Mouse (Mus musculus) olfactory bulb, adult 2 months (tissue): ENCODE results near the gene Unc13b.

Experiments used
- CTCF ChIP-seq: fragments of 200-500 bp; IDR thresholded peaks from 2 replicates; pipeline ENCODE4 v1.5.1; 2012; ENCODE audit warnings: low read depth, mild to moderate bottlenecking, low read length, moderate library complexity; ENCODE audit not compliant: insufficient read depth
- POLR2A ChIP-seq: fragments of 200-500 bp; IDR thresholded peaks from 2 replicates; pipeline ENCODE4 v1.6.1; 2012; ENCODE audit warnings: mild to moderate bottlenecking, low read depth, low read length, moderate library complexity; ENCODE audit not compliant: insufficient read depth

DNA sequence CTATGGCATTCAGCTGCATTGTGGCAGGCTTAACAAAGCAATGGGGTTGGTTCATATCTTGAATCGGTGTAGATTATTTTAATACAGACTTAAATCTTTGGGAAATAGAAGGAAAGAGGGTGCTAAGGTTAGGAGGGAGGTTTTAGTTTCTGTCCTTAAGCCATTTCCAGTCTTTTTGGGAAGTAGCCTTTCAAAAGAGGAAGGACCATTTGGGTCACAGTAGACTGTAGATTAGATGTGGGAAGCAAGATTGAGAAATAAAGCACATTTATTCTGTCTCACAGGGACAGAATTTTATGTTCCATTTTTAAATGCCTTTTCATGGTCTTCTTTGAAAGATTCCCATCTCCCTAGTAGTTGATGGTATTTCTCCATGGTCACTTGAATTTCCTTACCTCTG, 159.2 kb downstream of the Unc13b start:
- TF ChIP-seq CTCF: no peak
- no peak for TF ChIP-seq POLR2A
